Mouse (Mus musculus) cerebellum, adult 2 months (tissue): Measurements from ENCODE around the gene Pip4p1. TPM values are rescaled to one million over a fixed set of nuclear protein-coding genes. Genes with fewer than 3 reads are reported as not detected.

Source experiments
- DNase-seq, 2 experiments: peaks; one replicate each; pipeline ENCODE4 v3.0.0; 2021
- H3K27ac ChIP-seq: fragments of 200-500 bp; 2 replicates; pipeline ENCODE4 v1.5.1; 2012; ENCODE audit warnings: low read length, control low read depth, inconsistent platforms; ENCODE audit not compliant: insufficient read depth
- H3K27me3 ChIP-seq: fragments of 200-500 bp; 2 replicates; pipeline ENCODE4 v1.6.1; 2012; ENCODE audit warnings: inconsistent platforms, mild to moderate bottlenecking, low read length, moderate library complexity; ENCODE audit not compliant: control insufficient read depth, insufficient read depth
- H3K4me1 ChIP-seq: fragments of 200-500 bp; 2 replicates; pipeline ENCODE4 v1.6.1; 2011; ENCODE audit warnings: low read length; ENCODE audit not compliant: control insufficient read depth, insufficient read depth
- H3K4me3 ChIP-seq: fragments of 200-500 bp; replicated peaks from 2 replicates; pipeline ENCODE3; 2011; ENCODE audit warnings: mild to moderate bottlenecking, low read depth, low read length, control low read depth; ENCODE audit not compliant: insufficient read depth
- CTCF ChIP-seq: fragments of 200-500 bp; IDR thresholded peaks from 2 replicates; pipeline ENCODE4 v1.5.1; 2011; ENCODE audit warnings: low read depth, mild to moderate bottlenecking, control low read depth, low read length, moderate library complexity, borderline replicate concordance; ENCODE audit not compliant: insufficient read depth
- POLR2A ChIP-seq: fragments of 200-500 bp; IDR thresholded peaks from 2 replicates; pipeline ENCODE4 v1.6.1; 2011; ENCODE audit warnings: low read length, control low read depth, borderline replicate concordance; ENCODE audit not compliant: insufficient read depth
- WGBS: fragments of 180-500 bp; shearing (Covaris S2); methylation state at CpG from one replicate; pipeline ENCODE4 v1.1.7; 2018; 5-methylcytosine and 5-hydroxymethylcytosine counted together
- polyA plus RNA-seq: library from polyadenylated mRNA; depleted of rRNA; stranded (reverse); fragments of >200 nt; gene quantifications from 2 replicates; pipeline ENCODE4 v1.2.3, GENCODE M21; 2012; rRNA removed

The Pip4p1 gene
- polyA plus RNA-seq, 1 experiment, result 204 TPM

GRCm38 (mm10) chr14:50895985-50896746 lies 34.5 kb downstream of the Pip4p1 start:
- 2% methylated on average over 19 of the region's 19 CpGs for WGBS
- Histone ChIP-seq H3K27me3 (no peaks in the 10 kb centered on the region), H3K27ac (peak overlapping the region; percentile 97), H3K4me1 (peaks cover 20% of the 10 kb centered on the region), H3K4me3 (peak overlapping the region; percentile 76)
- DNase-seq, result peak; percentile 85 to 87
- no peak for TF ChIP-seq CTCF
- TF ChIP-seq POLR2A, result peak; percentile 35; the same call in 1 of the 2 replicates

GRCm38 (mm10) chr14:50895407-50895806 lies 35.2 kb downstream of the Pip4p1 start:
- Histone ChIP-seq H3K4me3 (peak overlapping the region; percentile 76), H3K27ac (peak overlapping the region; percentile 91; the same call in 1 of the 2 replicates), H3K27me3 (no peaks in the 10 kb centered on the region), H3K4me1 (peaks cover 20% of the 10 kb centered on the region)
- peak; percentile 13 to 36 for DNase-seq
- TF ChIP-seq POLR2A (no peak), CTCF (no peak)

GRCm38 (mm10) chr14:50892541-50893459 lies 37.9 kb downstream of the Pip4p1 start:
- peak in 1 of 2 experiments; percentile 36 for DNase-seq
- 55% methylated on average over 22 of the region's 22 CpGs for WGBS
- no peak overlapping the region for H3K27ac ChIP-seq
- no peak for TF ChIP-seq CTCF
- no peak for TF ChIP-seq POLR2A
- peaks cover 19% of the 10 kb centered on the region for H3K4me1 ChIP-seq
- H3K4me3 ChIP-seq, result no peak overlapping the region
- H3K27me3 ChIP-seq, result no peaks in the 10 kb centered on the region

- no peak for DNase-seq
- no peaks in the 10 kb centered on the region for H3K27me3 ChIP-seq
- TF ChIP-seq CTCF (no peak), POLR2A (no peak)
- H3K27ac ChIP-seq, result no peak overlapping the region
- 88% methylated on average over 7 of the region's 7 CpGs for WGBS
- H3K4me3 ChIP-seq, result no peak overlapping the region
- H3K4me1 ChIP-seq, result peaks cover 14% of the 10 kb centered on the region
Measured at GRCm38 (mm10) chr14:50892091-50892490, 38.6 kb downstream of the Pip4p1 start.

- TF ChIP-seq CTCF (no peak), POLR2A (no peak)
- DNase-seq, result no peak
- 94% methylated on average over 8 of the region's 8 CpGs for WGBS
- Histone ChIP-seq H3K27me3 (no peaks in the 10 kb centered on the region), H3K4me3 (no peak overlapping the region), H3K4me1 (peaks cover 14% of the 10 kb centered on the region), H3K27ac (no peak overlapping the region)
Measured at GRCm38 (mm10) chr14:50891621-50892020, 39.0 kb downstream of the Pip4p1 start.

- TF ChIP-seq CTCF (no peak), POLR2A (no peak)
- H3K4me3 ChIP-seq, result no peak overlapping the region
- no peak overlapping the region for H3K27ac ChIP-seq
- 86% methylated on average over 6 of the region's 6 CpGs for WGBS
- H3K27me3 ChIP-seq, result no peaks in the 10 kb centered on the region
- no peaks in the 10 kb centered on the region for H3K4me1 ChIP-seq
- DNase-seq, result no peak
Measured at GRCm38 (mm10) chr14:50876236-50876950, 54.3 kb downstream of the Pip4p1 start.

Other genes with a start within 250 kb of the Pip4p1 start
- not detected in 2 replicates for gene Olfr747, start 237.7 kb downstream of the Pip4p1 start, polyA plus RNA-seq
- gene Olfr748, start 223.5 kb downstream of the Pip4p1 start, polyA plus RNA-seq, result not detected in 2 replicates
- gene Olfr749, start 185.8 kb downstream of the Pip4p1 start, polyA plus RNA-seq, result not detected in 2 replicates
- gene Ttc5, start 145.3 kb downstream of the Pip4p1 start, polyA plus RNA-seq, result 60.6 and 60.9 TPM in 2 replicates
- gene Ccnb1ip1, start 123.1 kb downstream of the Pip4p1 start, polyA plus RNA-seq, result not detected in 2 replicates
- 61.2 and 62.2 TPM in 2 replicates for gene Parp2, start 123.0 kb downstream of the Pip4p1 start, polyA plus RNA-seq
- 6.4 and 8.4 TPM in 2 replicates for gene Tep1, start 60.3 kb downstream of the Pip4p1 start, polyA plus RNA-seq
- 34.1 and 35.4 TPM in 2 replicates for gene Klhl33, start 33.3 kb downstream of the Pip4p1 start, polyA plus RNA-seq
- 65.1 and 70.3 TPM in 2 replicates for gene Osgep, start 6.0 kb downstream of the Pip4p1 start, polyA plus RNA-seq
- gene Apex1, start 5.9 kb downstream of the Pip4p1 start, polyA plus RNA-seq, result 48.5 and 49.7 TPM in 2 replicates
- 21.0 and 25.1 TPM in 2 replicates for gene Pnp, start 226 bp upstream of the Pip4p1 start, polyA plus RNA-seq
- gene Gm49342, start 13.7 kb upstream of the Pip4p1 start, polyA plus RNA-seq, result 22.2 and 23.9 TPM in 2 replicates
- gene Pnp2, start 25.1 kb upstream of the Pip4p1 start, polyA plus RNA-seq, result 0.98 and 1.0 TPM in 2 replicates
- gene Rnase10, start 76.9 kb upstream of the Pip4p1 start, polyA plus RNA-seq, result not detected in 2 replicates
- gene Rnase9, start 111.0 kb upstream of the Pip4p1 start, polyA plus RNA-seq, result not detected in 2 replicates
- not detected in 2 replicates for gene Rnase11, start 119.3 kb upstream of the Pip4p1 start, polyA plus RNA-seq
- not detected in 2 replicates for gene Rnase12, start 126.8 kb upstream of the Pip4p1 start, polyA plus RNA-seq
- gene Olfr750, start 143.6 kb upstream of the Pip4p1 start, polyA plus RNA-seq, result not detected in 2 replicates
- gene Rnase4, start 160.2 kb upstream of the Pip4p1 start, polyA plus RNA-seq, result 11.5 and 12.4 TPM in 2 replicates
- 2.9 TPM in 2 replicates for gene Ang, start 160.3 kb upstream of the Pip4p1 start, polyA plus RNA-seq
- not detected in 2 replicates for gene Eddm3b, start 183.6 kb upstream of the Pip4p1 start, polyA plus RNA-seq
- gene Rnase6, start 193.1 kb upstream of the Pip4p1 start, polyA plus RNA-seq, result 0.61 and 0.81 TPM in 2 replicates
- gene Rnase1, start 215.9 kb upstream of the Pip4p1 start, polyA plus RNA-seq, result 3.3 and 4.1 TPM in 2 replicates
- gene Rnase2b, start 231.4 kb upstream of the Pip4p1 start, polyA plus RNA-seq, result not detected in 2 replicates